Mouse (Mus musculus): ENCODE results near the gene Cldn7.

The Cldn7 gene

GRCm38 (mm10) chr11:69933066-69933465, 31.5 kb upstream of the Cldn7 start:
- no peak for DNase-seq (ENCODE audit: low spot score)

- peak; percentile 92 for DNase-seq (ENCODE audit: low spot score)
These were observed 30.4 kb upstream of the Cldn7 start for GRCm38 (mm10) chr11:69934169-69934568.

- no peak for DNase-seq (ENCODE audit: low spot score)
These were observed 29.9 kb upstream of the Cldn7 start for GRCm38 (mm10) chr11:69934681-69935080.

GRCm38 (mm10) chr11:69935137-69935879, 29.3 kb upstream of the Cldn7 start, which contains the start of gene Ybx2:
TSS of gene Ybx2 (plus strand) at chr11:69935796.
- DNase-seq (ENCODE audit: low spot score), result peak; percentile 86

DNA sequence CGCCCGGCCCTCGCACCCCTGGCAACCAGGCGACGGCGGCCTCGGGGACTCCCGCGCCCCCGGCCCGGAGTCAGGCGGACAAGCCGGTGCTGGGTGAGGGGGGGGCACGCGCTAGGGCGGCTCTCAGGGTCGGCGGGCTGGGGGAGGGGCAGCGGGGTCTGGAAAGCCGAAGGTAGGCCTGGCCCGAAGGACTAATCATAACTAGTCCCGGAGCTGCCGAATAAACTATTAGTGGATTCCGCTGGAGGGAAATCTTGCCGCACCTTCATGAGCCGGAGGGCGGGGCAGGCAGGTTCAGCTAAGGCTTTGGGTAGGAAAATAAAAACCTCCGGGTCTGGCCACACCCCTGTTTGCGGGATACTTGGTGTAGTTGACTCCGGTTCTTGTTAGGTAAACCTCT, 28.4 kb upstream of the Cldn7 start:
- DNase-seq (ENCODE audit: low spot score), result no peak

DNA sequence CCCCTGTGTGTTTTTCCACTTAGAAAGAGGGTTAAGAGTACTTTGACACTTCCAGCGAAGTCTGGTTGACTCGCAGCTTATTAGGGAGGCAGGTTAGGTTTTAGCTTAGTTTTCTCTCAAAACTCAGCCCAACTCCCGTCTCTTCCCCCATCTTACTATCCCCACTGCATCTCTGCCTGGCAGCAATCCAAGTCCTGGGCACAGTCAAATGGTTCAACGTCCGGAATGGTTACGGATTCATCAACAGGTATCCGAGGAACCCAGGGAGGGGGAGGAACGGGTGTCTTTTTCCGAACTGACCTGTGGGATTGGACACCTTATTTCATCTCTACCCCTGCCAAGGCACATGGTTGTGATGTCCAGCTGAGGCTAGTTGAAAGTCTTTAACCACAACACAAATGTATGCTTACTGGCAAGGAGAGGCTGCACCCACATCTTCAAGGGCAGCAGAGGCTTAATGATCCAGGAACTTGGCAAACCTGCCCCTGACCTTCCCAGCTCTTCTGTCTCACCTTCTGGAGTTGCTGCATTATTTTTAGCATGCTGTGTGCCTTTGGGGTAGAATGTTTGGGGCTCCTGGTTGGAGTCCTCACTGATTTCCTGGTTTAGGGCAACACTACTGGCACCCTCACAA, 27.7 kb upstream of the Cldn7 start:
- DNase-seq (ENCODE audit: low spot score), result no peak

DNA sequence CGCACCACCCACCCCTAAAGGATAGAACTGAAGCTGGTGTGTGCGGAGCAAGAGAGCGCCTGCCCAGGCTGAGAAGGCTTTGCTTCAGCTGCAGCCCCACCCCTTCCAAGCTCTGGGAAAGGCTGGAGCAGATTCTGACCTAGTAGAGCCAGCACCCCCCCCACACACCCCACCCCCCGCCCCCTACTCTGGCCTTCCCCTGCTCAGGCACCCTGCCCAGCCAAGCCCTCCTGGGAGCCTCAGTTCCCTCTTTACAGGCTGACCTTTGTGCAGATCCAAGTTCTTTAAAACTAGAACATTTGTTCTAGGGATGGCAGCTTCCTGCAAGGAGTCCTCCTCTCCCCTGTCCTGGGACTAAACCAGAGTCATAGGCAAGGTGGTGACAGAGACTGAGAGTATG, 27.2 kb upstream of the Cldn7 start:
- DNase-seq (ENCODE audit: low spot score), result no peak

DNA sequence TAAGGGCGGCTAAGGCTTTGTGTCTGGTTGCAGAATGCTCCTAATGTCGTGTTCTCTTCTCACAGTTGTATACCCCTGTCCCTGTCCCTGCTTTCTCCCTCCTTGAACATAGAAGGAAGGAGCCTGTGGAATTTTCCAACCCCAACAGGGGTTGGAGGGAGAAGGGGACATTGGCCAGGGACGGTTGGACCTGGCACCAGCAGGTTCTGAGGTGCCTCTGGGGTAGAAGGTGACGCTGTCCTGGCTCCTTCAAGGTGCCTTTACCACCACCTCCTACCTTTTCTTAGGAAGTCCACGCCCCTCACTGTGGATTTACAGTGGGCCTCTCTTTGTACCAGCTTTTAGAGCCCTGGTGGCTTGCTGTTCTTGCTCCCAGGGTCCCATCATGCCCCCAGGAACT, 26.7 kb upstream of the Cldn7 start:
- no peak for DNase-seq (ENCODE audit: low spot score)

DNA sequence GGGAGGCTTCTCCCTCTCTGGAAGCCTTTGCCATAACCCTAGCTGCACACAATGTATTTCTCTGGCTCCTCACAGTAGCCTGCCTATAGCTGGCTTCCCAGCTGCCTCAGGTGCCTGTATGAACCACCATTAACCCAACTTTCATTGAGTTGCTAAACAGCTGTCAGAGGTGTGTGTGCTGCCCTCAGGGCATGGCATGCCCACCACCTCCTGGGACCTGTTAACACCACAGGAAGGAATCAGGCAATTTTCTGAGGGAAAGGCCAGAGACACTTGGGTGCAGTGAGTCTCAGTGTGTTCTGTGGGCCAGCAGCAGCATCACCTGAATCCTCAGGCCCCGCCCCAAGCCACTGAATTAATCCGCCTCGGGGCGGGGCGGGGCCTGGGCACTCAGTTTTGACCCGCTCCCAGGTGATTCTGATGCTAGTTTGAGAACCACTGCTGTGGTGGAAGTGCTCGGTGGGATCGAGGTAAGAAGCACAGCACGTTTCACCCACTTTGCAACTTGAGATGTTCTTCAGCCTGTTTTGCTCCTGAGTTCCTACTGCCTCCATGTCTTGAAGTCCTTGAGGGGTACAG, 26.1 kb upstream of the Cldn7 start:
- no peak for DNase-seq (ENCODE audit: low spot score)

DNA sequence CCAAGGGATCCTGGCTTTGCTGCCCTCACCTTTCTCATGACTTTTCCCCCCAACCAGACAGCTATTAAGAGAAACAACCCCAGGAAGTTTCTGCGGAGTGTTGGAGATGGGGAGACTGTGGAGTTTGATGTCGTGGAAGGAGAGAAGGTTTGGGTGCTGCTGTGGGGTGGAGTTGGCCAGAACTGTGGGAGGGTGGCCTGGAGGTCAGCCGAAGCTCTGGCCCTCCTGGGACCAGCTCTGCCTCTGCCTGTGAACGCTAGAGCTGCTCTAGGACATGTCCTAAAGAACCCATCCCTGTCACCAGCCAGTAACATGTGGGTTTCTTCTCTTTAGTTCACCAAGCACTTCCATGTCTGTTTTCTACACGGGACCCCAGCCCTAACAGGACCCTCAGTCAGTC, 25.4 kb upstream of the Cldn7 start:
- DNase-seq (ENCODE audit: low spot score), result no peak

DNA sequence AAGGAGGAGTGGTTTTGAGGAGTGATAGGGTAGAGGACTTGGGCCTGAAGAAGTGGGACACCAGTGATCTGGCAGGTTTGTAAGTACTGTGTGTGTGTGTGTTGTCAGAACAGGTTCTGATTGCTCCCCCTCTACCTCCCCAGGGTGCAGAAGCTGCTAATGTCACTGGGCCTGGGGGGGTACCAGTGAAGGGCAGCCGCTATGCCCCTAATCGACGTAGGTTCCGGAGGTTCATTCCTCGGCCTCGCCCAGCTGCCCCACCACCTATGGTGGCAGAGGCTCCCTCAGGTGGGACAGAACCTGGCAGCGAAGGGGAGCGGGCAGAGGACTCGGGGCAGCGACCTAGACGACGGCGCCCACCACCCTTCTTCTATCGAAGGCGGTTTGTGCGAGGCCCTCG, 24.8 kb upstream of the Cldn7 start:
- DNase-seq (ENCODE audit: low spot score), result no peak

GRCm38 (mm10) chr11:69940962-69941361, 23.6 kb upstream of the Cldn7 start:
- DNase-seq (ENCODE audit: low spot score), result no peak

DNA sequence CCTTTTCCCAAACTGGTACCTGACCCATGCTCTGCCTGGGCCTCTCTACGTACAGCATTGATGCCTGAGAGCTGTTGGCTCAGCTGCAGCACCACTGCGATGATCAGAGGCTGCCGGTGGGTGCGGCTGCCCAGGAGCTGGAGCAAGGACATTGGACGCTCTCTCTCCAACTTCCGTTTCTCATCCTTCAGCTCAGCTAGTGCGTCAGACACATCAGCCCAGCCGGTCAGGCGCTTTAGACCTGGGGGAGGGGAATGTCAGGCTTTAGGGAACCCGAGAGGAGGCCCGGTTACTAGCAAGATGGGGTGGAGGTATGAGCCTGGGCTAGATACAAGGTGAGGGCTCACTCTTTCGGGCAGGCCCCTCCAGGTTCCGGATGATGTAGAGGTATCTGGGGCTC, 19.4 kb upstream of the Cldn7 start:
- DNase-seq (ENCODE audit: low spot score), result no peak

DNA sequence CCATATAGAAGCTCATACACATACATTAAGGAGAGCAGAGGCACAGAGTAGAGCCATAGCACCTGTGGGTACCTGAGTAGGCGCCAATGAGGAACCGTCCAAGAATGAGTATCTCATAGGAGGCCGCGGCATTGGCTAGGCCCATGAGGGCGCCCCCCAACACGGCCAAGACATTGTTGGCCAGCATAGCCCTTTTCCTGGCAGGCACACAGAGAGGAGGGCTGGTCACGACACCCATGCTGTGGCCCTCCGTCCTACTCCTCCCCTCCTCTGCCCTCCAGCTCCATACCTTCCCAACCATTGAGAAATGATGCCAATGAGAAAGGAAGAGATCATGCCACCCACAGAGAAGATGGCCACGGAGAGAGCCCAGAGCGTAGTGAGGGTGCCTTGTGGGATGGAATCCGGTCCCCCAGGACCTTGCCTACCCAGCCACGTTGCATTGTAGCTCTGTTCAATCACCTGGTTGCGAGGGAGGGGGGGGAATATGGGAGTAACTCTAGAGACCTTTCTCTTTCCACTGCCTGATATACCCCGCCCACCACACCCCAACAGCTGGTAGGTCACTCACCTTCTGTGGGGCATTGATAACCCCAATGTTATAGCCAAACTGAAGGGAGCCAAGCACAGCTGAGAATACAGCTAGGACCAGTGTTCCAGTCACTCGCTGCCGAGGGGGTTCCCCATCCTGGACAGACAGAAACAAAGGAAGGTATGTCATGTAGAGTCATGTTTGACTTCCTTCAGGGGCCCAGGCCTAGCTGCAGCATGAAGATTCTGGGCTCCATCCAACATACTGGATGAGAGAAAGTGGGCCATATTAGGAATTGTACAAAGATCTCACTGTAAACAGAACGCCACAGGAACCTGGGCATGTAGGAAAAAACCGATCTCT, 18.3 kb upstream of the Cldn7 start:
- DNase-seq (ENCODE audit: low spot score), result no peak

DNA sequence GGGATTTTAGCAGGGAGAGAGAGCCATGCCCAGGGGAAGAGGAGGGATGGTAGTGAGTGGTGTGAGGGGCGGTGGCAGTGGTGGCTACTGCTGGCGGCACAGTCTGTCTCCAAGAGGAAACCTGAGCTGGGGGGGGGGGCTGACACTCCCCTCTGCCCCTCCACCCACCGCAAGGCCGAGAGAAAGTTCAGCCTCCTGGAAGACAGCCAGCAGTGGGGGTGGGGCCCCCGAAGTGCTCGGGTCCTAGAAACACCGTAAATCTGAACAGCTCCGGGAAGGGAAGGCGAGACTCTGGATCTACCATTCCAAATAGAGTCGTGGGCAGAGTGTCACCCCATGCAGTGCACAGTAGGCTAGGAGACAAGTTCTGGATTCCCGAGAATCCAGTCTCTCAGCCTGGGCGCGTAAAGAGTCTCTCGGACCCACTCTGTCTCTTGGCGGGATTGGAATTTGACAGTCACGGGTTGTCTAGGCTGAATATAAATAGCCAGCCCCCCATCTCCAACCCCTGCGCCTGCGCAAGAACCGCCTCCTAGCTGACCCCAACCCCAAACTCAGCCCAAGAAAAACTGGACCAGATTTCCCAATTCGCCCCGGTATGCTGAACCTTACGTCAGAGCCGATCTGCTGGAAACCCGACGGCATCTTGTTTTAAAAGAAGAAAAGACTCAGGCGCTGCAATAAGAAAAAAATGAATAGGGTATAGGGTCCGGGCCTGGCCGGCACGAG, 17.1 kb upstream of the Cldn7 start:
- no peak for DNase-seq (ENCODE audit: low spot score)

DNA sequence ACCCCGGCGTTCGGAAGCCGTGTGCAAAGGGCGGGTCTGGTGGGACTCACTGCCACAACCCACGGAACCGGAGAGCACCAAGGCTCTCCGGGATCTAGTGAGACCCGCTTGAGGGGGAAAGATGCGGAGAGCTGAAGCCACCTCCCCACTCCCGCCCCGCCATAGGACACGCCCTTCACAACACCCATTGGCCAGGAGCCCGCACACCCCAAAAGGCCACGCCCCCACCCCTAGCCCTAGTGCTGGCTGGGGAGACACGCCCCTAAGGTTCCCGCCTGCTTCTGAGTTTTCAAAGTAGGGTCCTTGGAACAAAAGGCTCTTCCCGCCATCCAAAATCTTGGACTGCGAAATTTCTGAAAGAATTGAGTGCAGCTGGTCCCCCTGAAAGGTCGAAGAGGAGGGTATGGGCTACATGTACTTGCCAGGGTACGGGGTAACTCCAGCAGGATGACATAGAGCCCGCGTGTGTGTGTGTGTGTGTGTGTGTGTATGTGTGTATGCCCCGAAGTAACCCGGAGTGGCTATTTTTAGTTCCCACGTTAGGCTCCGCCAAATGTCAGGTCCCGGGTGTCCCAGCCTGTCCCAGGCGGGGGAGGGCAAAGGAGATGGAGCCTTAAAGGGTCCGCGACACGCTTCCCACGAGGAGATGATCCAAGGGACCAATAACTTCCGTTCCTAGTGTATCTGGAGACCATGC, 16.4 kb upstream of the Cldn7 start, which contains the start of gene Slc2a4:
Slc2a4 (minus strand) TSS at position 123 of the 697 bp plus-strand sequence.
- peak; percentile 91 for DNase-seq (ENCODE audit: low spot score)

DNA sequence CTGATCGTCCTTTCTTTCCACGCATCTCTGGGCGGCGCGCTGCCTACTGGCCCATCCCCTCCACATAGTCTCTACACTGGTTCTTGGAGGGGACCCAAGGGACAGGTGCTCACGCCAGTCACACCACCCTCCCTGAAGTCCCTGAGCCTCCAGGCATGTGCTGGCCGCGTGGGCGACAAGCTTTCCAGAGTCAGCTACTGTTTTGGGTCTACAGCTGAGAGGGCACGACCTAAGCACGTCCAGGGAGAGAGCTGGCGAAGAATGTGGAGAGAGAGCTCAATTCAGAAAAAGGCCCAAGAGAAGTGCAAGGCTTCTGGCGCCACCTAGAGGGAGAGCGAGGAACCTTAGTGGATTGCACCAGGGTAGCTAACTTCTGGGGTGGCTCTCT, 15.8 kb upstream of the Cldn7 start:
- peak; percentile 89 for DNase-seq (ENCODE audit: low spot score)

GRCm38 (mm10) chr11:69950807-69951459, 13.6 kb upstream of the Cldn7 start:
- no peak for DNase-seq (ENCODE audit: low spot score)

GRCm38 (mm10) chr11:69952274-69952673, 12.3 kb upstream of the Cldn7 start:
- DNase-seq (ENCODE audit: low spot score), result no peak

DNA sequence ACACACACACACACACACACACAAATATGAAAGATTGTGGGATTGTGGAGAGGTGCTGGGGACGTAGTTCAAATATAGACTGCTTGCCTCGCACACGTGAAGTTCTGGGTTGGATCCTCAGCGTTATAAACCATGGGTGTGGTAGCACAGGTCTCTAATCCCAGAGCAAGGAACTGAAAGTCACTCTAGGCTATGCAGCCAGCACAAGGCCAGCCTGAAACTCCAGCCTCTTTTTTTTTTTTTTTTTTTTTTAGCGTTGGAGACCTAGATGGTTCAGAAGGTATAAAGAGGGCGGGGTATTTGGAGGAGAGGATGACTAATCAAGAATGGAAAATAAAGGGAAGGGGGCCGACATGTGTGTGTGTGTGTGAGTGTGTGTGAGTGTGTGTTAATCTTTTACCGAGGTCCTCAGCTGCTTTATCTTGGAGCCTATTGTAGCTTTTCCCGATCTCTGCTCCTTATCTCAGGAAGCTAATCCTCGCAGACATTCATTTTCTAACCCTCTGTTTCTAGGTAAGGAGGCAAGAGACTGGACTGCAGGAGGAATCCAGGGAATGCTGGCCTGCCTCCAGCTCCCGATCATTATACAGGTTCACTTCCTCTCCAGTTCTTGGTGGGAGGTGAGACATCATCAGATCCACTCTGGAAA, 11.2 kb upstream of the Cldn7 start:
- no peak for DNase-seq (ENCODE audit: low spot score)

Data from lung, postnatal 25 days (tissue).